11 mouse cellular contexts compared by ENCODE assay signal in genomic region chr17:83902091-83902490, GRCm38 (mm10). TPM values are rescaled to one million over a fixed set of nuclear protein-coding genes. Genes with fewer than 3 reads are reported as not detected.
DNase-seq lines count a peak whose midpoint lies in the region; ATAC-seq and TF ChIP-seq lines count a peak whose summit lies in the region.
"Had no signal": no experiment of that assay in that cellular context is flagged by ENCODE, and none has a peak within 500 bp of the region (broad histone marks: within the 10 kb centered on the region; RNA-seq: fewer than 3 reads in every experiment).

No protein-coding gene starts in this region.

- no peak for ATAC-seq in hindbrain, embryonic 11.5 days (ENCODE audit: low FRiP score)
- ATAC-seq in limb, embryonic 14.5 days (ENCODE audit: low FRiP score, low read depth), result no peak
- ATAC-seq in neural tube, embryonic 15.5 days (ENCODE audit: low FRiP score), result no peak
- ATAC-seq: intestine, embryonic 16.5 days had no signal

- no peaks in the 10 kb centered on the region for H3K36me3 ChIP-seq in hindbrain, embryonic 10.5 days
- no peaks in the 10 kb centered on the region for H3K36me3 ChIP-seq in hindbrain, embryonic 11.5 days (ENCODE audit: control insufficient read depth, insufficient read depth, low read length)
- H3K36me3 ChIP-seq in embryonic facial prominence, embryonic 10.5 days (replicated peaks), result no peaks in the 10 kb centered on the region
- H3K36me3 ChIP-seq in limb, embryonic 14.5 days (ENCODE audit: control insufficient read depth, insufficient read depth, low read length), result no peaks in the 10 kb centered on the region
- no peaks in the 10 kb centered on the region for H3K36me3 ChIP-seq in neural tube, embryonic 15.5 days
- H3K36me3 ChIP-seq: lung, embryonic 15.5 days; midbrain, embryonic 12.5 days had no signal

- DNase-seq in hindbrain, embryonic 10.5 days (ENCODE audit: low spot score), result no peak
- no peak for DNase-seq in hindbrain, embryonic 11.5 days (ENCODE audit: low spot score)
- DNase-seq in B cell, adult 2 months, result peak; percentile 30 to 39
- no peak for DNase-seq in embryonic facial prominence, embryonic 10.5 days (ENCODE audit: low spot score)
- DNase-seq in limb, embryonic 14.5 days (ENCODE audit: low spot score), result peak; percentile 74
- no peak for DNase-seq in right cerebral cortex, postnatal 10 days (ENCODE audit: low spot score in 2 of 2)

- H3K9ac ChIP-seq in hindbrain, embryonic 11.5 days (ENCODE audit: low read depth, low read length), result no peak overlapping the region
- H3K9ac ChIP-seq in limb, embryonic 14.5 days (ENCODE audit: low read depth, low read length, severe bottlenecking), result no peak overlapping the region
- no peak overlapping the region for H3K9ac ChIP-seq in neural tube, embryonic 15.5 days (replicated peaks)
- H3K9ac ChIP-seq: lung, embryonic 15.5 days; midbrain, embryonic 12.5 days had no signal

- H3K4me2 ChIP-seq in hindbrain, embryonic 11.5 days (replicated peaks; ENCODE audit: low read depth, low read length), result no peak overlapping the region
- no peak overlapping the region for H3K4me2 ChIP-seq in limb, embryonic 14.5 days (replicated peaks; ENCODE audit: low read depth, low read length, severe bottlenecking)
- no peak overlapping the region for H3K4me2 ChIP-seq in neural tube, embryonic 15.5 days
- H3K4me2 ChIP-seq: lung, embryonic 15.5 days; midbrain, embryonic 12.5 days had no signal

- 0 out of 2 replicates have a peak, but pooled peaks cover 6% of the 10 kb centered on the region for H3K27me3 ChIP-seq in hindbrain, embryonic 10.5 days (ENCODE audit: insufficient read depth, poor library complexity, severe bottlenecking)
- H3K27me3 ChIP-seq in hindbrain, embryonic 11.5 days (ENCODE audit: control insufficient read depth, insufficient read depth, low read length), result no peaks in the 10 kb centered on the region
- 0 out of 2 replicates have a peak, but pooled peaks cover 3% of the 10 kb centered on the region for H3K27me3 ChIP-seq in embryonic facial prominence, embryonic 10.5 days (replicated peaks; ENCODE audit: low read depth, poor library complexity, severe bottlenecking)
- H3K27me3 ChIP-seq in limb, embryonic 14.5 days (ENCODE audit: control insufficient read depth, insufficient read depth, low read length), result no peaks in the 10 kb centered on the region
- no peaks in the 10 kb centered on the region; the same call in 1 of the 2 replicates for H3K27me3 ChIP-seq in neural tube, embryonic 15.5 days (replicated peaks)
- H3K27me3 ChIP-seq: lung, embryonic 15.5 days had no signal

- H3K9me3 ChIP-seq in hindbrain, embryonic 10.5 days, result no peaks in the 10 kb centered on the region
- H3K9me3 ChIP-seq in hindbrain, embryonic 11.5 days (ENCODE audit: control insufficient read depth, low read length), result no peaks in the 10 kb centered on the region
- no peaks in the 10 kb centered on the region for H3K9me3 ChIP-seq in embryonic facial prominence, embryonic 10.5 days
- no peaks in the 10 kb centered on the region for H3K9me3 ChIP-seq in limb, embryonic 14.5 days (ENCODE audit: control insufficient read depth, low read length)
- no peaks in the 10 kb centered on the region for H3K9me3 ChIP-seq in neural tube, embryonic 15.5 days (replicated peaks)
- H3K9me3 ChIP-seq: lung, embryonic 15.5 days; midbrain, embryonic 12.5 days had no signal

- no peak for TF ChIP-seq POLR2A in limb, embryonic 14.5 days (IDR thresholded peaks at IDR 0.05; ENCODE audit: borderline replicate concordance, extremely low read depth, insufficient read depth, insufficient read length)

- peak overlapping the region; percentile 60; the same call in 1 of the 2 replicates for H3K27ac ChIP-seq in hindbrain, embryonic 10.5 days
- H3K27ac ChIP-seq in hindbrain, embryonic 11.5 days (ENCODE audit: low read depth, low read length), result no peak overlapping the region
- H3K27ac ChIP-seq in embryonic facial prominence, embryonic 10.5 days (replicated peaks), result peak overlapping the region; percentile 52
- no peak overlapping the region for H3K27ac ChIP-seq in limb, embryonic 14.5 days (replicated peaks; ENCODE audit: low read depth, low read length)
- H3K27ac ChIP-seq in neural tube, embryonic 15.5 days (replicated peaks), result no peak overlapping the region
- H3K27ac ChIP-seq: lung, embryonic 15.5 days; midbrain, embryonic 12.5 days had no signal

- H3K4me3 ChIP-seq in hindbrain, embryonic 10.5 days, result no peak overlapping the region
- H3K4me3 ChIP-seq in hindbrain, embryonic 11.5 days (ENCODE audit: low read depth, low read length), result no peak overlapping the region
- no peak overlapping the region for H3K4me3 ChIP-seq in embryonic facial prominence, embryonic 10.5 days
- H3K4me3 ChIP-seq in limb, embryonic 14.5 days (replicated peaks; ENCODE audit: low read length), result no peak overlapping the region
- no peak overlapping the region for H3K4me3 ChIP-seq in neural tube, embryonic 15.5 days (replicated peaks)
- H3K4me3 ChIP-seq: lung, embryonic 15.5 days; midbrain, embryonic 12.5 days had no signal

- H3K4me1 ChIP-seq in hindbrain, embryonic 10.5 days (replicated peaks), result peaks cover 27% of the 10 kb centered on the region
- no peaks in the 10 kb centered on the region for H3K4me1 ChIP-seq in hindbrain, embryonic 11.5 days (replicated peaks; ENCODE audit: control insufficient read depth, insufficient read depth, low read length)
- H3K4me1 ChIP-seq in embryonic facial prominence, embryonic 10.5 days, result peaks cover 63% of the 10 kb centered on the region
- H3K4me1 ChIP-seq in limb, embryonic 14.5 days (ENCODE audit: control insufficient read depth, insufficient read depth, low read length), result peaks cover 26% of the 10 kb centered on the region
- peaks cover 10% of the 10 kb centered on the region for H3K4me1 ChIP-seq in neural tube, embryonic 15.5 days
- H3K4me1 ChIP-seq: midbrain, embryonic 12.5 days had no signal

- WGBS in hindbrain, embryonic 10.5 days, result 57% methylated on average over 6 of the region's 6 CpGs
- WGBS in hindbrain, embryonic 11.5 days, result 54% methylated on average over 6 of the region's 6 CpGs
- WGBS in embryonic facial prominence, embryonic 10.5 days, result 47% methylated on average over 6 of the region's 6 CpGs
- 24% methylated on average over 6 of the region's 6 CpGs for WGBS in limb, embryonic 14.5 days
- WGBS in neural tube, embryonic 15.5 days, result 38% methylated on average over 6 of the region's 6 CpGs

RNA-seq across cellular contexts. Expression of gene Haao, which starts 54.3 kb away (rescaled TPM):
- 0.41 and 0.54 TPM in 2 replicates for polyA plus RNA-seq in hindbrain, embryonic 10.5 days (2016; fragmentation: Nextera tagmentation; extraction: Ambion mirVana)
- polyA plus RNA-seq in hindbrain, embryonic 11.5 days (2014; fragmentation: Nextera tagmentation; extraction: Ambion mirVana), result 0.18 TPM in 1 of 2 replicates, not detected in the other
- polyA plus RNA-seq in embryonic facial prominence, embryonic 10.5 days (2016; fragmentation: Nextera tagmentation; extraction: Ambion mirVana), result not detected in 2 replicates
- 0.92 and 1.2 TPM in 2 replicates for polyA plus RNA-seq in limb, embryonic 14.5 days (2012; rRNA removed)
- 1.3 and 2.0 TPM in 2 replicates for polyA plus RNA-seq in limb, embryonic 14.5 days (2014; fragmentation: Nextera tagmentation; extraction: Ambion mirVana)
- 0.22 and 3.6 TPM in 2 replicates for polyA plus RNA-seq in neural tube, embryonic 15.5 days (2015; fragmentation: Nextera tagmentation; extraction: Ambion mirVana)
- polyA plus RNA-seq: heart, embryonic 14.5 days had no signal

Comparison
In these comparisons a context has a peak if more than half of its experiments do, and no peak if none do; other contexts are left out.
1. H3K27ac ChIP-seq: peak in hindbrain, embryonic 10.5 days (single experiment) and embryonic facial prominence, embryonic 10.5 days (single experiment); none in hindbrain, embryonic 11.5 days (single experiment), limb, embryonic 14.5 days (single experiment) and neural tube, embryonic 15.5 days (single experiment).
2. DNase-seq: peak in B cell, adult 2 months (2 of 2) and limb, embryonic 14.5 days (single experiment); none in hindbrain, embryonic 10.5 days (single experiment), hindbrain, embryonic 11.5 days (single experiment), embryonic facial prominence, embryonic 10.5 days (single experiment) and right cerebral cortex, postnatal 10 days (0 of 2).